Mouse (Mus musculus): ENCODE measurements at regions not wholly inside any gene's neighbourhood (a gene's known extent, or its start where the extent isn't known, plus 50 kb on each side); places are given as distances from the start of the nearest gene placed in this dataset.

- TF ChIP-seq CTCF (IDR thresholded peaks at IDR 0.05; ENCODE audit: low read depth) (peak; percentile 68), EP300 (IDR thresholded peaks at IDR 0.05; ENCODE audit: low read depth) (no peak)
Measured at GRCm38 (mm10) chr19:21037448-21038077, 83.6 kb upstream of the Tmc1 start.
